Mouse (Mus musculus): ENCODE data around the gene Erbb4.
"Not testable (repeated sequence)": the region's sequence is repeated elsewhere in the genome, so short reads cannot be mapped to it uniquely, and the experiment has no call there.

Erbb4 gene

DNA sequence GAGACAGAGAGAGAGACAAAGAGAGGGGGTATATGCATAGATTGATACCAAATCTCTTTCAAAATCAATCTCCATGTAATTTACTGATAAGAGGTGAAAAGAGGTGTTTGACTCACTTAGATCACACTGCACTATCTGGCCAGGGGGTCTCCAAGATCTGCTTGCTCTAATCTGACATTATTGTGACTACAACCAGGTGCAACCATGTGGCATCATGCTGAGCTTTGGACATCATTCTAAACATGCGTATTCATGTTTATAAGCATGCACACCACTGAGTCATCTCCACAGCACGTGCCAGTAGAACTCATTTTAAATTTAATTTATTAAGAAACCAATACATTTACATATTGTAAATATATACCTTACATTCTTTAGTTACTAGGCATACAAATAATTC, 247.5 kb downstream of the Erbb4 start:
- no peak for DNase-seq (ENCODE audit: low spot score)

DNA sequence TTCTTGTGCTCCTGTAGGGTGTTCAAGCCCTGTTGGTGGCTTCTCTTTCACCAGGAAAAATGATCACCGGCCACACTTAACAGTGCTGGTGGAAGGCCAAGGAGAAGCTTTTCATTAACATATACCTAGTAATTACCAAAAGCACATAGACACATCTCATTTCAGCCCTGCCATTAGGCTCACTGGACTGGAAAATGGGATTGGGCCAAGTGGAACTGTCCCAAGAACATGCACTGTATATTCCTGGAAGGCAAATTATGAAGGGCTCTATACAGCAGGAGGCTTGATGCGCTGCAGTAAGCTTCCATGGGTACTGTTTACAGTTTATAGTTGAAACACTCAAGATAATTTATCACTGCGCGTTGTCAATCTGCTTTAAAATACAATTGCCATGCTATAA, 248.4 kb downstream of the Erbb4 start:
- no peak for DNase-seq (ENCODE audit: low spot score)

DNA sequence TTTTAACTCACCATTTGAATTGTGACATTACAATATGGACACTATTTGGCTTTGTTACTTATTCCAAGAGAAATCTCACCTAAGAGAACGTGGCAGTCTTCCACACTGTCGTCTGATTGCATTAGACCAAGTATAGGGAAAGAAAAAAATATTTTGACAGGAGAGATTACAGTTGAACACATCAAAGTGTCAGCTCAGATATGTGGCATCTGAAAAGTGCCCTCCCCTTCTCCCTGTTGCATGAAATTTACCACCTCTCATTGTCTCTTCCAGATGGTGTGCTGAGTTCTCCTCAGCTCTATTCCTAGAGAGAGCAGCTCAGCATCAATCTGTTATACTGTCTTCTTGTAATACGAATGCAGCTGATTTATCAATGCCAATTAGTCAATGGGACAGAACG, 268.5 kb downstream of the Erbb4 start:
- no peak for DNase-seq (ENCODE audit: low spot score)

DNA sequence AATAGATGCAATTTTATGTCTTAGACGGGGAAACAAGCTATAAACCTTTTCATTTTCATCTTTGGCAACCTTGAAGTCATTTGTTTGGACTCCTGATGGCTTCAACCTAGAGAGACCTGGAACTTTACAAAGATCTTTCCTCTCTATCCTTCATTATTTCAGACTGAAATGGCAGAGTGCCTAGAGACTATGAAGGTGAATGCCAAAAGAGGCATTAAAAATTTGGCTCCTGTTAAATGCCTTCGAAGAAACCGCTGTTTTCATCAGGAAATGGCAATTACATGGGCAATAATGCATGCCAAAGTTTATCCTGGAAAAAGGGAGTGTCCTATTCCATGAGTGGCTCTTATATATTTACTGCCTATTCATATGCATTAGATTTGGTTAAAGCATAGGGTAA, 273.2 kb downstream of the Erbb4 start:
- no peak for DNase-seq (ENCODE audit: low spot score)

DNA sequence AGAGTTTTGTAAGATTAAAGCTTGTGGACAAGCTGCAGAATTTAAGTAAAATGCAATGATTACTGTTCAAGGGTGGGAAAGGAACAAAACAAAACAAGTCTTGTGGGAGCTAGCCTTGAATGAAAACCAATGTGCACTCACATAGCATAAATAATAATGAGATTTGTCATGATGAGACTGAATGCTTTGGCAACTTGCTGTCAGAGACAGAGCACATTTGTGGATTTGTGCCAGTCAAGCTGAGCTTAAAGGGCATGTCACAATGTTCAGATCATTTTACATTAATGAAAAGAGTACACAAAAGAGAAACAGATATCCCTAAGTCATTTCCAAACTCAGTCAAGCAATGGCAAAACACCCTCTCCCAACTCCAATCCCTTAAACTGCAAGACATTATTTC, 275.8 kb downstream of the Erbb4 start:
- DNase-seq (ENCODE audit: low spot score), result no peak

DNA sequence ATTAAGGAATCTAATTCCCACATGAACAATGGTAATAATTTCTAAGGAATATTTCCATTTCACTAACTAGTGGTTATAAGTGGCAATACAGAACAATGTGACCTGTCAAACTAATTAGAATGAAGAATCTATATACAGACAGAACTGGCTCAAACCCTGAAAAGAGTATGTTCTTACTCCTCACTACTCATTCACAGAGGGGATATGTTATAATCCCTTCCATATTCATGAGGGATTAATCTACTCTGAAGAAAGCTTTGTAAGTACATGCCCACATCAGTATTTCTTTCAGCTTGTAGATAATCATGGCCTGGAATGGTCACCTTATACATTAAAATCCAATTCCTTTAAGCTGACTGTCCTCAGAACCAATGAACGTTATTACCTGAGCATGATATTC, 276.3 kb downstream of the Erbb4 start:
- no peak for DNase-seq (ENCODE audit: low spot score)

DNA sequence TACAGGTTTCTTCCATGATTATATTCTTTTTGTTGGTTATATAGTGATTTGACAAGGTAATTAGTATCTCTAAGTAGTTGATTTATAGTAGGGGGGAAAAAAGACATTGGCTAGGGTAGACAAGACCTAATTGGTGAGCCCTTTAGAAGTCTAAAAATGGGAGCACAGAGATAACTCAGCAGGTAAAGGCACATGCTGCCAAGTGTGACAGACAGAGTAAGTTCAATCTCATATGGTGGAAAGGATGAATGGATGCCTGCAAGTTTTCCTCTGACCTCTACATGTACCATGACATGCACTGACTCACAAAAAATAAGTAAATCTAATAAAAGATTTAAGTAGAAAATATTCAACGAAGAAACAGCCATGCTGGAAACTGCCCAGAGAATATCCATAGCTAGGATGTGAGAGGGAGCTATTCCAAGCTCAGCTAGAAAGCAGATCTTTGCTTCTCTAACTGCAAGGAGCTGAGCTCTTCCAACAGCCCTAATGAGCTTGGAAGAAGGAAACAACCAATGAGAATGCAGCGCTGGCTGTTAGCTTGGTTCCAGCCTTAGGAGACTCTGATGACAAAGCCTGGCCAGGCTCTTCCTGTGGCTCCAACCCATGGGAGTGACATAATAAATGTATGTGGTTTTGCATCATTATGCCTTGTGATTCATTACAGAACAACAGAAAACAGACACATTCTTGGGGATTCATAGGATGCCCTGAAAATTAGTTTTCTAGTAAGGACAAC, 277.2 kb downstream of the Erbb4 start:
- DNase-seq (ENCODE audit: low spot score), result no peak

DNA sequence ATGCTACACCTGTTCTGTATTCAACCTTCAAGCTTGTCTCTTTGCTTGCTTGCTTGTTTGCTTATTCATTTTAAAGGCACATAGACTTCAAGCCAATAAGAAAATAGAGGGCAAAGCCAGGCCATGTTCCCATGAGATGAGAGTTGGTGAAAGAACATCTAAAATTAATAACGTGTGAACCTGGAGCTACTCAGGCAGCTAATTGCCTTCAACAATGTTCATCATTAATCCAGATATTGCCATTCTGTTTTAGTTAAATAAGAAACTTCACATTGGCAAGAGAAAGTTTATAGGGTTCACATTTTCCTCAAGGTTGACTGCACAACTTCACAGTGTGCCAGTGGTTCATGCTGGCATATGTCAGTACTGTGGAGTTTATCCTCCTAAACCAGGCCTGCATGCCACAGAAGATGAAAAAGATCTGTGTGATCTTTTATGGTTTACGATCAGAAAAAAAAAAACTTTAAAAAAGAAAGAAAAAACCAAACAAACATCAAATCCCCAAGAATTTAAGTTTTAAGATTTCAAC, 284.7 kb downstream of the Erbb4 start:
- DNase-seq (ENCODE audit: low spot score), result no peak

DNA sequence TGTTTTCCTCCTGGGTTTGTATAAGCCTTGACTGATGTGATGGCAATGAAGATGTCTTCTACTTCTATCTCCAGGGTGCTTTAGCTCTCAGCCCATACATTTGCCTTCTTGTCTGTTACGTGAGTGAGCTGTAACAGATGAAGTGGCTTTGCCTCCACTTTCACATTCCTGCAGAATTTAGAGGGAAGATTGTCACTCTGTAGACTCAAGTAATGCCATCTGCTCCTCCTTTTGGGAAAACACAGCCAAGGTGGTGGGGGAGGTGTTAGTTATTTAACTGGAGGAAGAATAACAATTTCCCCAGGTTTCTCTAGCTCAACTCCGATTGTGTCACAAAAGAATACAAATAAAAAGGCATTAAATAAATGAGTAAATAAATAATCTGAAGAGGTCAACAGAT, 301.1 kb downstream of the Erbb4 start:
- no peak for DNase-seq (ENCODE audit: low spot score)

DNA sequence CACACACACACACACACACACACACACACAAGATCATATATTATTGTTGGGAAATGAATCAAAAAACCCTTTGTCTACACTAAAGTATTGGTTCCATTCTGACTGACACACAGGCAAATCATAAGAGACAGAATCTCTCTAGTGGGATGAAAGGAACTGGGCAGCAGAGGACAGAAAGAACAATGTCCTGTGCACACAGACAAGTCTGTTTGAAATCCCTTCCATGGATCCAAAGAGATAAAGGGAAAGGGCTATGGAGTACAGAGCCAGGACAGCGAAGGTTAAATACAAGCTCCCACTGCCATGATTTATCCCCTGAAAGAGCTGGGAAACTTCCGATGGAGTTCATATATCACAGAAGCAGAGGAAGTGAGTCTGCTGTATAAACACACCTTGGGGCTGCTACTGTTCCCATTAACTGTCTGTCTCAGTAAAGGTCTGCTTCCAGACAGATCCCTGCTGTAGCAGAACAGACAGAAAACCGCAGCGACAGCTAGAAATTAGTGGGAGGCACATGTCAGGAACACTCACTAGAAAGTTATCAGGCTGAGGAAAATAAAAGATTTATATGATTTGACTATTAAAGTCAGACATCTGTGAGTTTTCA, 320.3 kb downstream of the Erbb4 start:
- DNase-seq (ENCODE audit: low spot score), result no peak

DNA sequence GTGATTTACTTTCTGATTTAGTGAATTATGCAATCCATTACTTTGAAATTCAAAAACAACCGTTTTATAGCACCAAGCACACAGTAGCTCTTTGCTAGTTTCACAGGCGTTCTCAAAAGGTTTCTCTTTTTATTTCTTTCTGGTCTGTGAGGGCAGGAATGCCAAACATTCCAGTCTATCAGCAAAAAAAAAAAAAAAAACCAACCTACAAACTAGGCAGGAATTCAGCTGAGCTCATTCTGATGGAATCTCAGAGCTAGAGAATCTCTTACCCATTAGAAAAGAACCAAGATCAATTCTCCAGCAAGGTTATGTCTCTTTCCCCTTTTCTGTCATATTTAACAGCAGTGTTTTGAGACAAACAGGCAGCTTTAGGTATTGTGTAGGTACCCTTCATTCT, 327.2 kb downstream of the Erbb4 start:
- no peak for DNase-seq (ENCODE audit: low spot score)

DNA sequence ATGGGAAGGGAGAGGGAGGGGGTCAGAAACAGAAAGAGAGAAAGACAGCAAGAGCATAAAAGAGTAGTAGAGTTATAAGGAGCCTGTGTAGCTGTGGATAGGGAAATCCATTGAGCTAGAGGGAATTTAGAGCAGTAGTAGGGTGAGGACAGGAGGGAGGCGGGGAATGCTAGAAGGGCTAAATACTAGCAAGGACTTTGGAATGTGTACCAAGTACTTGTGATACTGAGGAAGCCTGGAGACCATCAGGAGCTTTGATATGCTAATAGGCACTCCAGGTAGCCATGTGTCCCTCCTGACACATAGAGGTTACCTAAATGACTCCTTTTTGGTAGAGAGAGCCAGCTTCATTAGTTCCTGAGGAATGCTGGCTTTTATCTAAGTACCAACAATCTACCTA, 327.8 kb downstream of the Erbb4 start:
- DNase-seq (ENCODE audit: low spot score), result no peak

DNA sequence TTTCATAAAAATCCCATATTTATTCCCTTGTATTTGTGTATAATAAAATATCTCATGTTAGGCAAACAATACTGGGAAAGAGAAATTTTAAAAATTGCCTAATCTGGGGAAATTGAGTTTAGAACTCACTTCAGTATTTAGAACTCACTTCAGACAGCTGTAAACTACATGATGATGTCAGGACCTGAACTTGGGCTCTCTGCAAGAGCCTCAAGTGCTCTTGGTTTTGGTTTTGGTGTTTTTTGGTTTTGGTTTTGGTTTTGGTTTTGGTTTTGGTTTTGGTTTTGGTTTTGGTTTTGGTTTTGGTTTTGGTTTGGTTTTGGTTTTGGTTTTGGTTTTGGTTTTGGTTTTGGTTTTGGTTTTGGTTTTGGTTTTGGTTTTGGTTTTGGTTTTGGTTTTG, 341.8 kb downstream of the Erbb4 start:
- not testable (repeated sequence) for DNase-seq (ENCODE audit: low spot score)

DNA sequence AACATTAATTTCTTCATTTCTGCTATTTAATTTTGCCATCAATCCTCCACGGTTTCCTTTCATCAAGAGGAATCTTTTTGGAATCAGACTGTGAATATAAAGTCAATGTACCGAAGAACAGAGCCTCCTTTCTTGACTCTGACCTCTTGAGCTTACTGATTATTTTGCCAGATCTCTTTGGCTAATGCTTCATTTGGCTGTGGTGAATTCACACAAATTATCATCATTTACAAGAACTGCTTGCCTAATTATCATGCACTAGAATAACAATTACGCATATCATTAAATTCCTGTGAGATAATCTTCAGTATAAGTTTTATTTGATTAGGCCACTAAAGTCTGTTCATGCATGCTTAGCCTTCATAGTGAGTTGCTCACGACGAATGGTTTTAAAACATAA, 345.4 kb downstream of the Erbb4 start:
- no peak for DNase-seq (ENCODE audit: low spot score)

DNA sequence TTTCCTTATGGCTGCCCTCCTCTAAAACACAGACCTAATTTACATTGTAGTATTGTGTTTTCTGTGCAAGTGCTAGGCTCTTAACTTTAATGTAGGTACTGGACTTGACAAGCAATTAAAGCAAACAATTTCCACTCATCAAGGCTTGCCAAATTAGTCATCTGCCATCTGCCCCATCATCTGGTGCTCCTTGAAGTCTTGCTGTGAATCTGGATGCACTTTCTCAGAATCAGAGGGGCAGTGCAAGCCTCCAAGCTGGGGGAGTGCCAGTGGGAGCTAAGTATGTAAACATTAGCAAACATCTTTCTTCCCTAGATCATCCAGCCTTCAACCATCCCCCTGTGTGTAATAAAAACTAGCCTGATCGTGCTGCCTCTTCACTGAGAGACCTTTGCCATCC, 358.9 kb downstream of the Erbb4 start:
- DNase-seq (ENCODE audit: low spot score), result no peak

DNA sequence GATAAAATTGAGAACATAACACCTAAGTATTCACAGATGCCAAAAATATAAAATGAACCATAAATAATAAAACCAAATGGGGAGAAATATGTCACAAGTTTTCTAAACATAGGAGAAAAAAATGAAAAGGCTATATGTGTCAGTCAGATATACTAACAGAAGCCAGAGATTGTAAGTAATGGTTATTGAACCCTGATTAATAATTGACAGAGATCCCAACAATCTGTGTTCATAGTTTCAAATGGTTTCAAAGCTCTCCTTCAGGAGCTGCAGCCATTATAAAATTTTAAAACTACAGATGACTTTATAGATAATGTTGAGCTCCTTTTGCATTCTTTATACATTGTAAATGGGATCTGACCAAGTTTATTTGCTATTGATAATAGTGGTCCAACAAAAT, 426.4 kb downstream of the Erbb4 start:
- DNase-seq (ENCODE audit: low spot score), result no peak

DNA sequence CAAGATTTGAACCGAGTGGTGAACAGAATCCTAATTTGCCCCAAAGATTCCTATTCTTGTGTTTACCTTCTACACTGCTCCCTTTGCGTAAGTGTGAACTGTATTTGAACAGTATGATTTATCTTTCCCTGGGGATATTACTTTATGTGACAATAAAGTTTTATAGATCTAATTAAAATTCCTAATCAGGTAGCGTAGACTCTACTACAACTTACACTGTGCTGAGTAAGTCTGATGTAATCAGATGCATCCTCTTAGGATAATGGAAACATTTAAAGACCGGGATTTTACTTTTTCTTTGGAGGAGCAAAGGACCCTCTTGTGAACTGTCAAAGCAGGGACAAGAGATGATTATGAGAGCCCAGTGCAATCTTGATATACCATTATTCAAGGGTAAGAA, 433.2 kb downstream of the Erbb4 start:
- no peak for DNase-seq (ENCODE audit: low spot score)

DNA sequence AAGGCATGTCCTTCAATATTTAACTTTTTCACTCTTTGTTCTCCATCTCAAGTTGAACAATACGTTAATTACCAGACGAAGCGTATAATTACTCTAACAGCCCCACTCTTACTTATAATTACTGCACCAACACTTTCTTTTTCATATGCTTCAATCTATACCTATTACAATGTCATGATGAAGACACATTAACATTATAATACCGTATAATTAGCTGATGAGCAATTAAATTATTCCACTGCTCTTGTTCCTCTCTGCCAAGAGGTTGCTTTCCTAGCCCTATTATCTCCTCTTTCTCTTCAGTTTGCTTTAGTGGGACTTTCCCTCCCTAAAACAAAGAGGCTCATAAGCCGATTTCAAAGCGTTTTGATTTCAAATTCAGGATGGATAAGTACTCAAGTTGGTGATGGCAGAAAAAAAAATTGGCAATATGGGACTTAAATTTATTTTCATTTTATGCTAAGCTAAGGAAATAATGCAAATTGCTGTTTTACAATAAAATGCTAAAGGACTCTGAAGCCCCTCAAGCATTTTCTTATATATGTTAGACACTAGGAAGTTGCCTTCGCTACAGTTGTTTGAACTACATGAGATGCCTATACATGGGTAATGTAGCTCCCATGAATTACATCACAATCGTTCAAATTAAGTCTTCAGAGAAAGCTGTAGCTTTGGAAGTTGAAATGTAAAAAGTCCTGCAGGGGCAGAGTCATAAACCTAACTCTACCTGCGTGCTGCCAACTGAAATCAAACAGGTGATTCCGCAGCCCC, 440.8 kb downstream of the Erbb4 start:
- DNase-seq (ENCODE audit: low spot score), result no peak

DNA sequence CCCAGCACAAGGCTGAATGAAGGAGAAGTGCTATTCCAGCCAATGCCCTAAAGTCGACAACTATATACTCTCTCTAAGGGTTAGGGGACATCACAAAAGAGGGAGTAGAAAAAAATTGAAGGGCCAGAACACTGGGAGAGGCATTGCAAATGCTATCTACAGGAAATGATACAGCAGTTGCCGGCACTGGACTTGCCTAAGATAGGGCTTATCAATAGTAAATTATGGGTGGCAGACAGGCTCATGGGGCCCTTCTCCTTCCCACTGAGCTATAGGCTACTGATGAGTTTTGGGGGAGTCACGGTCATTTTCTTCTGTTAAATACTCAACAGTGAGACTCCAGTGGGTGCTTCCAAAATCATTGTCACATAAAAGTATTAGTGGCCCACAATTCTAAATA, 517.4 kb downstream of the Erbb4 start:
- no peak for DNase-seq (ENCODE audit: low spot score)

DNA sequence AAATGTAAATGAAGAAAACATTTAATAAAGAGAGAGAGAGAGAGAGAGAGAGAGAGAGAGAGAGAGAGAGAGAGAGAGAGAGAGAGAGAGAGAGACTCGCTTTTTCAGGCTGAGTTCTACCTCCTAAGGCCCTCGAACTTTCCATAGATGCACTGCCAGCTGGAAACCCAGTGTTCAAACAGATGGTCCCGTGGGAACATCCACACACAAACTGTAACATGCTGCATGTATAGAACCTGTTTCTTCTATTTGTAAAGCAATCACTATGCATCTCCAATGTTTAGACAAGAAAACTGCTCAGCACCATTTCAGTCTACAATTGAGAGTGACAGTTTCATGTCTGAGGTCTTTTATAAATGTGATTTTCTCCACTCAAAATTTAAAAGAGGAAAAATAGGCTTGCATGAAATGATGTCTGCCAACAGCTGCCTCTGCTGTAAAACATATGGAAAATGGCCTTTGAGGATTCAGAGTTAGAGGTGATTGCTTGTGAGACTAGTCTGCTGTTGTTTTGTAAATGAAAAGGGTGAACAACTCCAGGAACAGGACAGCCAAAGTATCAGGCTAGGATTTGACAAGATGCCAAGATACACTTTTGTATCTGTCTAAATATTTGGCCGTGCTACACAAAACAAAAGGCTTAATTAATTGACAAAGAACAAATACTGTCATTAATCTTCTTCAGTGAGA, 533.9 kb downstream of the Erbb4 start:
- DNase-seq (ENCODE audit: low spot score), result no peak

DNA sequence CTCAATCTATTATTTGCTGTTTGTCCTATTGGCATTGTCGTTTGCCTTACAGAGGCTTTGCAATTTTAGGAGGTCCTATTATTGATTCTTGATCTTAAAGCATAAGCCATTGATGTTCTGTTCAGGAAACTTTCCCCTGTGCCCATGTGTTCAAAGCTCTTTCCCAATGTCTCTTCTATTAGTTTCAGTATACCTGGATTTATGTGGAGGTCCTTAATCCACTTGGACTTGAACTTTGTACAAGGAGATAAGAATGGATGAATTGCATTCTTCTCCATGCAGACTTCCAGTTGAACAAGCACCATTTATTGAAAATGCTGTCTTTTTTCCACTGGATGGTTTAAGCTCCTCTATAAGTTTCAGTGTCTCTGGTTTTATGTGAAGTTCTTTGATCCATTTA, 536.9 kb downstream of the Erbb4 start:
- no peak for DNase-seq (ENCODE audit: low spot score)

DNA sequence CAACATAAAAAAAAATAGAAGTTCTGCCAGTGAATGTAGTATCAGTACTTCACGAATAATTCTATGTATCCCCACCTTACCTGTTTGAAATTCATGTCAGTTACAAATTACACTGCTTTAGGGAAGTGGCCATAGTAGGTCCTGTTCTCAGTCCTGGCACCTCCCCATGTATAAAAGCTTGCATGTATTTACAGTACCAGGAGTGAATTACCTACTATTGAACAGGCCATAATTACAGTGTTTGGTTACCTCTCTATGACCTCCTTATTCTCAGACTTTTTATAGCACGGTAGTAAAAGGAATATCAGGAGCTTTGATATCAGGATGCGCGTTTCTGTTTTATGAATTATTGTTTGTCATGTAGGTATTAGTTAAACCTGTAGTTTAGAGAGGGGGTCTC, 564.9 kb downstream of the Erbb4 start:
- no peak for DNase-seq (ENCODE audit: low spot score)

DNA sequence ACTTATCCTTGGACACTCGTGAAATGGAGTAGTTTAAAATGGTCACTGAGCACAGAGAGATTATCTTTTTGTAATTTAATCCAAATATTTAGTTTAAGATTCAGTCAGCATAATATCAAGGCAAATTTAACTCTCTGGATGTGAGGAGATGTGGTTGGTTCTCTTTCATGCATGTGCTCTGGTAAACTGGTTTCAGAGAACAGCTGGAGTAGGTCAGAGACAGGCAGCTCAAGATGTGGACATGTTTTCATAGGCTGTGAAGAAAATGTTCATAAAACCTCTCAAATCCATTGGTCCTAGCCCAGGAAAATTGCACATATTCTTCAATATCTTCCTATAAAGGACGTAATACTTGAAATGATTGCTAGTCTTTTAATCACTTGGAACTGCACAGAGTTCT, 590.0 kb downstream of the Erbb4 start:
- DNase-seq (ENCODE audit: low spot score), result no peak

Measured in ovary, postnatal 36 days (tissue).